Mouse (Mus musculus) C2C12 (cell line): ENCODE data around the gene Pomc. TPM values are rescaled to one million over a fixed set of nuclear protein-coding genes. Genes with fewer than 3 reads are reported as not detected.

Experiments
- H3K27me3 ChIP-seq: one replicate; pipeline ENCODE4 v1.6.1; 2011; ENCODE audit not compliant: control insufficient read depth, insufficient read depth, insufficient read length
- H3K36me3 ChIP-seq: one replicate; pipeline ENCODE4 v1.6.1; 2011; ENCODE audit not compliant: control insufficient read depth, insufficient read depth
- H3K4me3 ChIP-seq: one replicate; pipeline ENCODE4 v1.5.1; 2011; ENCODE audit warnings: mild to moderate bottlenecking, control low read depth; ENCODE audit not compliant: poor library complexity, insufficient read depth, severe bottlenecking
- H3K79me2 ChIP-seq: one replicate; pipeline ENCODE4 v1.6.1; 2011; ENCODE audit not compliant: control insufficient read depth, insufficient read depth
- H3K79me3 ChIP-seq: one replicate; pipeline ENCODE4 v1.6.1; 2011; ENCODE audit warnings: low read depth, control low read depth
- H3ac ChIP-seq: one replicate; pipeline ENCODE3; 2011; ENCODE audit warnings: low read depth; ENCODE audit not compliant: control insufficient read depth, insufficient read length
- CEBPB ChIP-seq: IDR thresholded peaks from one replicate; pipeline ENCODE4 v1.6.1; 2011; ENCODE audit warnings: low read depth, mild to moderate bottlenecking, control low read depth, moderate library complexity
- CTCF ChIP-seq: IDR thresholded peaks from one replicate; pipeline ENCODE4 v1.5.1; 2011; ENCODE audit not compliant: control insufficient read depth, insufficient read depth, insufficient read length
- MAX ChIP-seq: IDR thresholded peaks from one replicate; pipeline ENCODE4 v1.6.1; 2011; ENCODE audit warnings: mild to moderate bottlenecking, control low read depth
- polyA plus RNA-seq: library from polyadenylated mRNA; unstranded; fragments of >200 nt; fragmentation: generic; extraction: Trizol; gene quantifications from one replicate; pipeline ENCODE4 v1.2.1, GENCODE M21; 2012; ENCODE audit warnings: missing spikeins

The Pomc gene
- polyA plus RNA-seq, 1 experiment: 0.11 TPM

DNA sequence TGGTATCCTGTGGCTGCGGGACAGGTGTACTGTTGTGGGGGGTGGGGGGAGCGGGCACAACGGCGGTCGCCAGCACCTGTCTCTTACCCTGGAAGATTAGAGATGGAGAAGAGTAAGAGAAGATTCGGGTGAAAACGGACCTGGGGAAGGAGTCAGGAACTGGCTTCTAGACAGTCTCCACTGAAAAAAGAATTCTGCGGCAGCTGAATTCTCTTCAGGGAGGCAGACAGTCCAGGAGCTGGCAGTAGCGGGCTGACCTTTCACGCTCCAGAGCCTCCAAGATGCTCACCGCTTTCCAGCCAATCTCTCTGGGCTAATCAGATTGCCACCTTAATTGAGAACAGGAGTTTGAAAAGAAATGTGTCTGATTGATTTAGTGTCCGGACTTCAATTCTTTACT is 54.0 kb downstream of the Pomc start:
- Histone ChIP-seq H3K36me3 (no peaks in the 10 kb centered on the region), H3K79me2 (no peaks in the 10 kb centered on the region), H3K4me3 (no peak overlapping the region), H3K27me3 (peaks cover 9% of the 10 kb centered on the region), H3ac (no peak overlapping the region), H3K79me3 (no peaks in the 10 kb centered on the region)
- TF ChIP-seq MAX: no peak
- TF ChIP-seq CEBPB: no peak
- no peak for TF ChIP-seq CTCF

Other genes starting within 250 kb of the Pomc start
- gene Dnmt3a, start 148.9 kb upstream of the Pomc start, polyA plus RNA-seq: 4.6 TPM
- 0.09 TPM for gene Efr3b, start 84.0 kb downstream of the Pomc start, polyA plus RNA-seq
- gene Dnajc27, start 127.6 kb downstream of the Pomc start, polyA plus RNA-seq: 4.0 TPM
- gene Adcy3, start 178.2 kb downstream of the Pomc start, polyA plus RNA-seq: 2.1 TPM